Mouse (Mus musculus) testis, adult 2 months (tissue): ENCODE data around the gene Olfr522.

Experiments
- CTCF ChIP-seq: fragments of 200-500 bp; IDR thresholded peaks from 2 replicates; pipeline ENCODE4 v1.5.1; 2012; ENCODE audit warnings: low read depth, mild to moderate bottlenecking, inconsistent platforms, low read length, moderate library complexity; ENCODE audit not compliant: control insufficient read depth, insufficient read depth, insufficient replicate concordance
- POLR2A ChIP-seq: fragments of 200-500 bp; IDR thresholded peaks from 2 replicates; pipeline ENCODE4 v1.6.1; 2012; ENCODE audit warnings: low read depth, mild to moderate bottlenecking, inconsistent platforms, low read length, moderate library complexity; ENCODE audit not compliant: control insufficient read depth

GRCm38 (mm10) chr7:140121338-140121910 lies 43.1 kb downstream of the Olfr522 start:
- no peak for TF ChIP-seq CTCF
- TF ChIP-seq POLR2A, result no peak
